17 mouse cellular contexts compared by ENCODE assay signal in genomic region chr10:25397767-25398690, GRCm38 (mm10). TPM values are rescaled to one million over a fixed set of nuclear protein-coding genes. Genes with fewer than 3 reads are reported as not detected.
DNase-seq lines count a peak whose midpoint lies in the region; ATAC-seq and TF ChIP-seq lines count a peak whose summit lies in the region.
"Had no signal": no experiment of that assay in that cellular context is flagged by ENCODE, and none has a peak within 500 bp of the region (broad histone marks: within the 10 kb centered on the region; RNA-seq: fewer than 3 reads in every experiment).

No protein-coding gene starts in this region.

- ATAC-seq in frontal cortex, adult (ENCODE audit: low TSS enrichment): peak; percentile 98
- no peak for ATAC-seq in heart, postnatal 0 days (ENCODE audit: insufficient read depth, low read depth)
- ATAC-seq in lung, embryonic 14.5 days (ENCODE audit: insufficient read depth): no peak
- ATAC-seq: forebrain, embryonic 15.5 days; lung, postnatal 0 days; Patski had no signal

- 0 out of 2 replicates have a peak overlapping the region, but pooled peaks have one; percentile 15 for H3K4me2 ChIP-seq in heart, postnatal 0 days (ENCODE audit: low read depth, low read length)
- no peak overlapping the region for H3K4me2 ChIP-seq in lung, embryonic 14.5 days
- H3K4me2 ChIP-seq: embryonic facial prominence, embryonic 15.5 days; forebrain, embryonic 15.5 days; hindbrain, embryonic 15.5 days; limb, embryonic 12.5 days had no signal

- H3K36me3 ChIP-seq in heart, postnatal 0 days (replicated peaks; ENCODE audit: control insufficient read depth, insufficient read depth, low read length): no peaks in the 10 kb centered on the region
- no peaks in the 10 kb centered on the region for H3K36me3 ChIP-seq in lung, embryonic 14.5 days (ENCODE audit: insufficient read depth)
- H3K36me3 ChIP-seq: embryonic facial prominence, embryonic 15.5 days; forebrain, embryonic 15.5 days; hindbrain, embryonic 15.5 days; limb, embryonic 12.5 days had no signal

- no peak for TF ChIP-seq CTCF in heart, postnatal 0 days (IDR thresholded peaks at IDR 0.05; ENCODE audit: low read depth)
- no peak for TF ChIP-seq CTCF in lung, embryonic 14.5 days (IDR thresholded peaks at IDR 0.05; ENCODE audit: low read depth)

- DNase-seq in frontal cortex, postnatal 10 days (ENCODE audit: low spot score in 2 of 2): no peak
- no peak for DNase-seq in heart, postnatal 0 days (ENCODE audit: low spot score)
- DNase-seq in heart, postnatal 10 days: no peak
- DNase-seq in lung, embryonic 14.5 days: peak; percentile 41
- no peak for DNase-seq in lung, postnatal 14 days
- peak; percentile 54 for DNase-seq in retina, postnatal 1 day
- DNase-seq in adrenal gland, postnatal 25 days: no peak
- DNase-seq: cerebellum, adult 2 months; kidney, postnatal 25 days; thymus, postnatal 25 days had no signal

- H3K27me3 ChIP-seq in heart, postnatal 0 days (ENCODE audit: control insufficient read depth, insufficient read depth, low read length): no peaks in the 10 kb centered on the region
- H3K27me3 ChIP-seq in lung, embryonic 14.5 days (ENCODE audit: insufficient read depth, low read length): no peaks in the 10 kb centered on the region
- H3K27me3 ChIP-seq: embryonic facial prominence, embryonic 15.5 days; forebrain, embryonic 15.5 days; hindbrain, embryonic 15.5 days; limb, embryonic 12.5 days; Patski had no signal

- H3K27ac ChIP-seq in heart, postnatal 0 days (ENCODE audit: low read depth): no peak overlapping the region
- H3K27ac ChIP-seq in lung, embryonic 14.5 days (ENCODE audit: low read depth): no peak overlapping the region
- H3K27ac ChIP-seq: embryonic facial prominence, embryonic 15.5 days; forebrain, embryonic 15.5 days; hindbrain, embryonic 15.5 days; limb, embryonic 12.5 days had no signal

- 31% methylated on average over 14 of the region's 14 CpGs for WGBS in heart, postnatal 0 days
- 39% methylated on average over 14 of the region's 14 CpGs for whole genome bisulfite sequencing in lung, embryonic 14.5 days

- H3K9me3 ChIP-seq in heart, postnatal 0 days (replicated peaks; ENCODE audit: control insufficient read depth, low read length): no peaks in the 10 kb centered on the region
- no peaks in the 10 kb centered on the region for H3K9me3 ChIP-seq in lung, embryonic 14.5 days (ENCODE audit: low read depth, low read length)
- H3K9me3 ChIP-seq: embryonic facial prominence, embryonic 15.5 days; forebrain, embryonic 15.5 days; hindbrain, embryonic 15.5 days; limb, embryonic 12.5 days had no signal

- H3K9ac ChIP-seq in heart, postnatal 0 days (replicated peaks; ENCODE audit: low read depth, low read length): no peak overlapping the region
- H3K9ac ChIP-seq in lung, embryonic 14.5 days: no peak overlapping the region
- H3K9ac ChIP-seq: embryonic facial prominence, embryonic 15.5 days; forebrain, embryonic 15.5 days; hindbrain, embryonic 15.5 days; limb, embryonic 12.5 days had no signal

- no peak overlapping the region for H3K4me3 ChIP-seq in heart, postnatal 0 days (ENCODE audit: low read depth, low read length)
- H3K4me3 ChIP-seq in lung, embryonic 14.5 days (ENCODE audit: low read depth, low read length): no peak overlapping the region
- H3K4me3 ChIP-seq: embryonic facial prominence, embryonic 15.5 days; forebrain, embryonic 15.5 days; hindbrain, embryonic 15.5 days; limb, embryonic 12.5 days had no signal

- H3K4me1 ChIP-seq in heart, postnatal 0 days (ENCODE audit: control insufficient read depth, insufficient read depth): peaks cover 22% of the 10 kb centered on the region
- peaks cover 29% of the 10 kb centered on the region for H3K4me1 ChIP-seq in lung, embryonic 14.5 days (ENCODE audit: insufficient read depth)

- no peak for TF ChIP-seq EP300 in heart, postnatal 0 days (IDR thresholded peaks at IDR 0.05; ENCODE audit: low read depth)

- intact Hi-C loops in heart, postnatal 10 days (cut with DNase I): no loop called here

RNA-seq across cellular contexts. Expression of gene Epb41l2, which starts 38.4 kb away (rescaled TPM):
- 34.6 and 50.1 TPM in 2 replicates for total RNA-seq in heart, postnatal 0 days (2014; rRNA removed; ENCODE audit: low replicate concordance)
- polyA plus RNA-seq in heart, postnatal 0 days (2015; fragmentation: Nextera tagmentation; extraction: Ambion mirVana): 21.6 and 25.5 TPM in 2 replicates
- 10 to 100 TPM; 91.3 to 92.8 TPM for total RNA-seq in heart, postnatal 10 days (2021)
- polyA plus RNA-seq in lung, embryonic 14.5 days (2014; fragmentation: Nextera tagmentation; extraction: Ambion mirVana): 104 and 105 TPM in 2 replicates
- total RNA-seq in adrenal gland, postnatal 25 days (2021): 70.7 and 82.6 TPM in 2 replicates

Comparison
In these comparisons a context has a peak if more than half of its experiments do, and no peak if none do; other contexts are left out.
1. DNase-seq: peak in lung, embryonic 14.5 days (single experiment) and retina, postnatal 1 day (single experiment); none in frontal cortex, postnatal 10 days (0 of 2), heart, postnatal 0 days (single experiment), heart, postnatal 10 days (0 of 2), lung, postnatal 14 days (single experiment) and adrenal gland, postnatal 25 days (single experiment).